Mouse (Mus musculus) adrenal gland, postnatal 4 days (tissue): ENCODE data around the gene Trpc5. TPM values are rescaled to one million over a fixed set of nuclear protein-coding genes. Genes with fewer than 3 reads are reported as not detected.

Experiments
- DNase-seq, 2 experiments: peaks; one replicate each; pipeline ENCODE4 v3.0.0; 2021 to 2022; ENCODE audit warnings: low spot score in 2 of 2, mixed read lengths in 2 of 2
- long read RNA-seq, 2 experiments: library from polyadenylated mRNA; stranded (forward); transcript quantifications; one replicate each; pipeline ENCODE4 v2.0.0; 2021
- total RNA-seq, 2 experiments: library from RNA; stranded (reverse); gene quantifications; 2 replicates each; pipeline ENCODE4 v1.2.3; 2021

The Trpc5 gene
- 1 to 10 TPM; 2.9 to 4.0 TPM for total RNA-seq
- long read RNA-seq, experiment 1: 0 reads
- long read RNA-seq, experiment 2, full-length matches to known transcripts: 1 of 1 reads
- long read RNA-seq, experiment 2, partial matches to known transcripts: 0 of 1 reads
- long read RNA-seq, experiment 2, other reads (novel, unspliced or antisense): 0 of 1 reads

DNA sequence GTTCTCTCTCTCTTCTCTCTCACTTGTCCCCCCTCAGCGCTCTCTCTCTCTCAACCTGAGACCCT is at the start of gene Trpc5:
TSS of gene Trpc5 (minus strand) at position 39 of the 65 bp plus-strand sequence.
- DNase-seq: no peak

DNA sequence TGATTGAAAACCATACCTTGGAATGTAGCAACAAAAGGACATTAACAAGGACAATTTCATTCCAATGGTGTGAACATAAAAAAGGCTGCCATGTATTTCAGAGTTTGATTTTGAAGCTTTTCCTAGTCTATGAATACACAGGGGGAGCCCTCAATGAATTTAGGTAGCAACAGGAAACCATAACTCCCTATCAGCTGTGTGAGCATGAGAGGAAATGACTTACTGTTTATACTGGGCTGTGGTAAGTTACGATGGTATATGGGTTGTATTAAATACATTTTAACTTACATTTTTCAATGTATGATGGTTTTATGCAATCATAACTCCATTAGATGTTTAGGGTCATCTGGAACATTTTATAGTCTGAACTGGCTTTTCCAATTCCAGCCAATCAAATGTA is 28.4 kb upstream of the Trpc5 start:
- DNase-seq: no peak

DNA sequence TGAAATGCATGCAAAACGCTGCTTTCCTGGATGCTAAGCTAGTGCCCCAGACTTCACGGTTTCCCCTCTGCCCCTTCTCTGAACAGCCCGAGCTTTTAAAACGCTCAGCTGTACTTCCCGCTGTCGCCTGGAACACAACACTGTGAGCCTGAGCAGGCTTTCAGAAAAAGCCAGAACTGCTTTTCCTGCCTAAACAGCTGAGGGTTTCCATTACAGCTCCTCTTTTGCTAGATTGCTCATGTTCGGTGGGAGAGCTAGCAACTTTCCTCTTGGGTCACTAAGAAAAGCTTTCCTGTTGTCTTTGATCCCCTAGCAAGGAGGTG is 1.8 kb upstream of the Trpc5 start:
- DNase-seq: no peak

DNA sequence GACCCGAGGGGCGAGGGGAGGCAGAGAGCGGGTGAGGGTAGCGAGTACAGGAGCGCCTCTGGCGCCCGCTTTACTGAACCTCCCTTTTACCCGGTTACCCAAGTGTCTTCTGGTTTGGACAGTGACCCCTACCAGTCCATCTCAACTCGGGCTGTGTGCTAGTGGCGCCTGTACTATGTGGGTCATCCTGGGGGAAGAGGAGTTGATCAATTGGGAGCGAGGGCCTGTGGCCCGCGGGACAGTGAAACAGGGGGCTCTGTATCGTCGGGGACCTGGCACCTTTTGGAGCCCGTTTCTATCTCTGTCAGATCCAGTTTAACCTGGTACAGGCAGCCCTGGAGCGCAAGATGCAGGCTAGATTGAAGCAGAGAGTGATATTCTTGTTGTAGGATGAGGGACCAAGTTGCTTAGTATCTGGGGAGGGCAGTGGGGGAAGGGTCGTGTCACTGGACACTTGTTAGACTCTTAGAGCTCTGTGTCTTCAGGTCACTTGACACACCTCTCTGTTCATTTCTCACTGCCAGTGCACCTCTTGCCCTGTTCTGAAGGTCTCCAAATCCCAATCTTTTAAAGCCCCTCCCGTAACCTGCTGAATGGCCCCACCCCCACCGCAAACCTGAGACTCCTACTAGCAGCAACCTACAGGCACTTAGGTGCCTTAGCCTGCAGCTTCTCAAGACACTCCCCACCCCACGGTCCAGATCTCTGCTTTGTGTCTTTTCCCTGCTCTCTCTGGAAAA is 1.3 kb upstream of the Trpc5 start:
- DNase-seq: no peak

DNA sequence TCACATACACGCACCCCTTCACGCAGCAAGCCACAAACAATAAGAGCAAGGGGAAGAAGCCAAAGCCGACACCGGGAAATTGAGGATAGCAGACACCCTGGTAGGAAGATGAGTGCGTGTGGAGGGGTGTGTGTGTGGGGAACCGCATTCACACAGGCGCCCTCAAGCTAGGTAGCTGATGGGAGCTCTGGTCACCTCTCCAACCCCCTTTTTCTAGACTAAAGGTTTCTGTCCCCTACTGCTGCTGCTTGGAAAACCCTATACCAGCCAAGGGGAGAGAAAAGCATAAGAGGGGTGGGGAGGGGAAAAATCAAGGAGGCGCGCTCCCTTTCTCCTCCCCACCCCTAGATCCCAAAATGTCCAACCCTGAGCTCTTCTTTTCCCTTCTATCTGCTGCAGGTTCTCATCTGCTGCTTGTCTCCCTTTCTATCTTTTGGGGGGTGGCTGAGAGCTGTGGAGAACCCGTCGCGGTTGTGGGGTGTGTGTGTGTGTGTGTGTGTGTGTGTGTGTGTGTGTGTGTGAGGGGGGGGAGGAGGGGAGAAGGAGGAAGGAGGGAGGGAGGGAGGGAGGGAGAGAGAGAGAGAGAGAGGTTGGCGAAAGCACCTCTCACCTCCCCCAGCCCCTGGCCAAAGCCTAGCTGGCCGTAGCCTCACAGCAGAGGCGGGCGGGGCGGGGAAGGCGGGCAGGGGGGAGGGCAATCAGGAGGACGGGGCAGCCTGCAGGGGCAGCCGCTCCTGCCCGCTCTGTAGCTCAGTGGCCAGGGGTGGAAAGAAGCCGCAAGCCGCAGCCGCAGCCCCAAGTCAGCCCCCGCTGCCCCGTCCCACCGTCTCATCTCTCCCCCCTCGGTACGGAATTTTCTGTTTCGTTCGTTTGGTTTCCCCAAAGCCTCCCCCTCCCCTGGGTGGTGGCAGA is 483 bp upstream of the Trpc5 start, which contains the start of gene Rtl4:
TSS of gene Rtl4 (plus strand) at position 701 of the 912 bp plus-strand sequence.
- DNase-seq: no peak

DNA sequence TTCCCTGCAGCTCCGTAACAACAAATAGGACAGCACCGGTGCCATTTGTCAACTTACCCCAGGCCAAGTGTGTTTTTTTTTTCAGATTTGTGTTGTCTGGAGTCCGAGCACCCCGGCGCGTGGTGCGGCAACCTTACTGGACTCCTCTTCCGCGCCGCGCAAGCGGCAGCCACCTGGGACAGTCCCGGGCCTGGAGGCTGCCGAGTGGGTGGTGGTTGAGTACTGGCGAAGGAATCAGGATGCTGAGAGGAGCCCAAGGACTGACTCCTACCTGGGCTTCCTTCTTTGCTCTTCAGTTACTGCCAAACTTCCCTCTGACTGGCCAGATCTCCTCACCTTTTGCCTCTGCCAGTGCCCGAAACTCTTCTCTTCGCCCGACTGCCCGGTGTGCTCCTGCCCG is 238 bp downstream of the Trpc5 start:
- no peak for DNase-seq

DNA sequence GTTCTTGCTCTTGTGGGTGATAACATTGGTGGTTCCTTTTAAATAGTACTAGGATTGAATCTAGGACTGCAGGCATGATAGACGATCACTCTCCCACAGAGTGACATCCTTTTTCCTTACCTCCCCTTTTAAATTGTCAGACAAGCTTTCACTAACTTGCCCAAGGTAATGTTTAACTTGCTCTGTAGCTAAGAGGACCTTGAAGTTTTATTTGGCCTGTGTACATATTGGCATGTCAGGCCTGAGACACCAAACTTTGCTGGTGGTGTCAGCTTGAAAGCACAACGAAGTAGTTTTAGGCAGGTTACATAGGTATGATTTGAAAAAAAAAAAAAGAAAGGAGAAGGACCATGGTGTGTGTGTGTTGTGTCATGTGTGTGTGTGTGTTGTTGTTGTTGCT is 35.8 kb downstream of the Trpc5 start:
- DNase-seq: no peak

DNA sequence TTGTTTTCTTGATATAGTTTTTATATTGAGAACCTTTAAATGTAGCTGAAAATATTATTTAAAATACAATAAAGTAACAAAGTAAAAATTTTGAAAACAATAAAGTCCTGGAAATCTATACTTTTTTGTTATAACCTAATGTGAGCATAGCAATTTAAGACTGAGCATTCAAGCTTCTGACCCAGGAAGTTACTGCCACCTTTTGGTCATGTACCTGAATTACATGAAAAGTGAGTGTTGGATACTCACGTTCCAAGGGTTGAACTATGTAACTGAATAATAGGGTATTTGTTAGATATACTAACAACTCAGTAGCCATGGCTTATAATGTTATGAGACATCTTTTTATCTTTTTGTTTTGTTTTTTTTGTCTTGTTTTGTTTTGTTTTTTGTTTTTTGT is 42.6 kb downstream of the Trpc5 start:
- DNase-seq: no peak

DNA sequence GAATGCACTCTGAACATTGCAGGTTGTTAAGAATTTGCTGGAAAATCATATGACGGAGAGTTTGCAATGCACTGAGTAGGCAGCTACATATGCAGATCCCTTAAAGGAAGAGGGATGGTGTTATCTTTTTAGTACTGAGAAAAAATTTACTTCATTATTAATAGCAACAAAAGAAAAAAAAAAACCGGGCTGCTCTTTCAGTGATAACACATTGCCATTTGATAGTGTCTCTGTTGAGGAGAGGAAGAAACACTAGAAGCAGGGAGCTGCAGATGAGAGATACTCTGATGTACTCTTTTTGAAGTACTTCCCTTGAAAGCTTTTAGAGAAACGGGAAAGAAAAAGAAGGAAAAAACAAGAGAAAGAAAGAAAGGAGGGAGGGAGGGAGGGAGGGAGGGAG is 43.2 kb downstream of the Trpc5 start:
- DNase-seq: no peak

DNA sequence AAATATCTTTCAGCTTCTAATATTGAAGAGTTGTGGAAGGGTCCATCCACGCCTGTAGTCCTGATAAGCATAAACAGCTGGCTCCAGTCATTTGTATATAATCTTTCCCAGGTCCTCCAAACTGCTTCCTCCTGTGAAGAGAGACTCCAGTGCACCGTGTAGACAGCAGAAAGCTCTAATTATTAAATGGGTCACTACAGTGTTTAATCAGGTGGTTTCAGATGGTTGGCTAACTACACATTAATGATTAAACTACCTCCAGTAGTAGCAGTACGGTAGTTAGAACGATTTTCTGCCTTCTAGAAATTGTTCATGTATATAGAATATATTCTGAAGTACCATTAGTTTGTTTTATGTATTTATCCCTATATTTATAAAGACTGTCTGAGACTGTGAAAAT is 75.2 kb downstream of the Trpc5 start:
- no peak for DNase-seq

DNA sequence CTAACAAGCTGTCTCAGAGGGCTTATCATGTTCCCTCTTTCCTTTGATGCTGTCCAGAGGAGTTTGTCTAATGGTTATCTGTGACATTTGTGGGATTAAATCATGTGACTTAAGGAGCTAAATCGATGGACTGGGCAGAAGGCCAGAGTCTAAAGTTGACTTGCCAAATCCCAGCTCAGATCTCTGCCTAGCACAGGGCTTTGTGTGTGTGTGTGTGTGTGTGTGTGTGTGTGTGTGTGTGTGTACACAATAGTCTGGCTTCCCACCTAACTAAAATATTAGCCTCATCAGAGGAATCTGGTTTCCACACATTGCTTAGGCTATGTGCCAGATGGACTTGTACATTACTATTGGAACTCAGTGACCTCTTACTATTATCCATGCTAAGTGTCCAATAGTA is 151.5 kb downstream of the Trpc5 start:
- DNase-seq: no peak

DNA sequence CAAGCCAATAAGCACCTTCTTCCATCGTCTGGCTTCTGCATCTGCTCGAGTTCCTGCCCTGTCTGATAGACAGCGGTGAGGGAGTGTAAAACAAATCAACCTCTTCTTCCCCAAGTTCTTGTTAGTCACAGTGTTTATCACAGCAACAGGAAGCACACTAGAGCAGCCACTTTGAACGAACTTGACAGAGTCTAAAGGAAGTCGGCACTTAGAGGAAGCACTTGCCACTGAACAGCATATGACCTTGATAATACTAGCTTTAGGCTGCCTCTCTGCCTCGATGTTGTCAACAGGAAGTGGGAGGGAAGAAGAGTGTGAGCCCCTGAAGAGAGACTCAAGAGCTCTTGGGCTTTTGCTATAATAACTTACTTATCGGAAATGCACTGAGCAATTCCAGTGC is 161.9 kb downstream of the Trpc5 start:
- DNase-seq: no peak

DNA sequence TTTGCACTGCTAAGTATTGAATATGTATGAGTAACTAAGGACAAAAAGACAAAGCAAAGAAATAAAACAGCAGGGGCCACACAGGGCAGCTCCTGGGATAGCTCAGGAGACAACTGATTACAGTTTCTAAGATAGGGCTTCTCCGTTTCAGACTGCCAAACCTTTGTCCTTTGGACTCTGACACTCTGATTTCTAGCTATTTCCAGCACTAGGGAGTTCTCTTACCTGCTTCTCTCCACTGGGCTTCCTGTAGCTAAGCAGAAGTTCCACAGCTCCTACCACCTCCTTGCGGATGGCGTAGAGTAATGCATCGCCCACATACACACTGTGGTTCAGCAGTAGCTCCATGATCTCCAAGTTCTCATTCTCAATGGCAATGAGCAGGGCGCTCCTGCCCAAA is 164.7 kb downstream of the Trpc5 start:
- no peak for DNase-seq

DNA sequence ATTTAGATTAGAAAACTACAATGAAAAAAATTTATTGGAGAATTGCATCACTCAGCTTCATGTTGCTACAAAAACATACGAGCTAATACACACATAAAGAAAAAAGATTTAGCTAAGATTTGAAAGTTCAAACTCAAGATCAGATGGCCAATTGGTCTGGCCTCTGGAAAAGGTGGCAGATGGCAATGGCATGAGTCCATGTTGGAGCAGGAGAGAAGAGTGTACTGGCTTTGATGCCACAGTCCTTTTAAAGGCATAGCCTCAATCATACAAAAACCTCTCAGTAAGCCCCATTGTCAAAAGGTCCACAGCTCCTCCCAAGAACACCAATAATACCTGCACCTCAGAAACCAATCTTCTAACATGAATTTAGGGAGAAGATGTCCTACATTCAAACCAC is 196.6 kb downstream of the Trpc5 start:
- DNase-seq: no peak

DNA sequence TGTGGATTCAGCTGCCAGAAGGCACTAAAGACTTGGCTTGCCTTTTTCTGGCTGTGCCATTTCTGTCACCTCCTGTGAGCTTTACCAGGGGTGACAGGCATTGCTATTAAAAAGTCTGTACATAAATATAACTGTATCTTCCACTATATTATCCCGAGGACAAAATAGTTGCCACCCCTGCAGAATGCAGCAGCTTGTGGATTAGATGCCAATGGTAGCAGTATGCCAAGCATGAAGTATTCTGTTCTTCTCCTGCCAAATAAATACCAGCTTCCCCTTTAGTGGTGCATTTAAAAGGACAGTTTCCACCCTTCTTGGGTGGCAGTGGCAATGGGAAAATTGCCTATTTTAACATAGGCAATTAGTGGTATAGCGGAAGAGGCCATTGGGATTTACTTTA is 223.6 kb downstream of the Trpc5 start:
- DNase-seq: no peak

DNA sequence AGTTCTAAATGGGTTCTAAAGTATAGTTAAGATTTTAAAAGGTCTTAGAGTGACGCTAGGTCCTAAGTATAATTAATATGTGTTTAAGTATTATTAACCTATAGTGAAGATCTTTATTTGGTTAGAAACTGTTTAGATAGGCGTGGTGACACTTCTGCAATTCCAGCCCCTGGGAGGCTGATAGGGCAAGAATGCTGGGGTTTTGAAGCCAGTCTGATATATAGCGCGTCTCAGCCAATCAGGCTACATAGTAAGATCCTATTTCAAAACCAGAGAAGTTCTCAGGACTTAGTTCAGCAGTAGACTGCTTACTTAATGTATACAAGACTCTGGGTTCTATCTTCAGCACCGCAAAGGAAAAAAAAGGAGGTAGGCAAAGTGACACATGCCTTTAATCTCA is 231.7 kb downstream of the Trpc5 start, which contains the start of gene Trpc5os:
TSS of gene Trpc5os (plus strand) at position 301 of the 400 bp plus-strand sequence.
- no peak for DNase-seq

DNA sequence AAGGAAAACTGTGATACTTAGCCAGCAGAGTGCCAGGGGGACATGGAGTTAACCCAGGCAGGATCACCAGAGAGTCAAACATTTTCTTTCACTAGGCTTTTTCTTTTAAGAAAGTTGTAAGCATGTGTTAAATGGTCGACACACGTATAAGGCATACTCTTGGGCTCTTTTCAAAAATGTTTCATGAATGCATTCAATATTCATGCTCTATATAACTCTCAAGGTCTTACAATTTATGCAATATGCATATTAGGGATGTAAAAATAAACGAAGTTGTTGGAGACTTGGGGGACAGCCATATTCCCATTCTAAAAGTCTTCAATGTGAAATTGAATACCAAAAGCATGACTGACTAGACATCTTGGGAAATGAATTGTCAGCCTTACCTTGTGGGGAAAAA is 264.1 kb downstream of the Trpc5 start:
- no peak for DNase-seq

DNA sequence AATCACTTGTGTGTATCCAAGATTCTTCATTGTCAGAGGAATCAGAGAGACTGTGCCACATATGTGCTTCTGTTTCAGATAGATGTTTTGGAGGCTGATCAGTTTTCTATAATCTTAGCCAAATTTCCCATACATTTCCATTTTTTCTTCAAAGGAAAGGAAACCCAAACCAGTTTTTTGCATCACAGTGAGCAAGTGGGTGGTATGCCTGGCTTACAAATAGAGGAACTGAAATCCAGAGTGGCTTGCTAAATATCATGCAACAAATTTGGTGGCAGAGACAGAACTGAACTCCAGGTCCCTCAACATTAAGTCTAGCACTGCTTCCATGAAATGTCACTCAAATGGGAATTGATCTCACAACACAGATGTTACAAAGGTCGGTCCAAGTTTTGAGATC is 266.9 kb downstream of the Trpc5 start:
- DNase-seq: no peak

DNA sequence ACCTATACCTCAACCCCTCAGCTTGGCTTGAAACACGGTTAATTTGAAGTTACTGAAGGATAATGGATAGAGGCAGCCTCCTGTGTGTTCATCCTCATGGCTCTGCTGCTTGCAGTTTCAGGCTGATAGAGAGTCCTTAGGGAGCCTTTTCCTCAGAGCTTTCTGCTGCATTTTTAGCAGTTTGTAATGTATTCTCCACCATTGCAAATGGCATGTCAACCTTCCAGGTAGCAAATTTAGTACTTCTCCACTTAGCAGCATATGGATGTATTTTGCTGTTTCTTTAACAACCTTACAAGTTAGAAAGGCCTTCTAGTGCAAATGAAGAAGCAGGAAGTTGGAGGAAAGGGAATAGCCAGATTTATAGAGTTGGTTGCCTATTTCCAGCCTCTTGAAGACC is 267.7 kb downstream of the Trpc5 start:
- DNase-seq: no peak

DNA sequence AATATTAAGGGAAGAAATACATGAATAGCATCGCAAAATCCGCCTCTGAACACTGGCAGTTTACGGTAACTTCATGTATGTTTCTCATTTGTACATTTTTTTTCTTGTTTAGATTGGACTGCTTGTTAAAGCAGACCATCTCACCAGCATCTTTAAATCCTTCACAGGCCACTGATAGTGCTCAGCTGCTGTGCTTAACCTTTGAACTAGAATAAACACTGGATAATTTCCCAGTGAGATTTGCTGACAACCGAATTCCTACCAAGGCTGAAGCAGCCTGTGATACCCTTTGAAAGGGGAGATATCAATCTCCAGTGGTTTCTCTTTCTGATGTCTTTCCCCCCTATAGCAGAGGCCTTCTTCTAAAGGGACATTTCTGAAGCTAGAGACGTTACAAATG is 279.9 kb downstream of the Trpc5 start:
- no peak for DNase-seq

DNA sequence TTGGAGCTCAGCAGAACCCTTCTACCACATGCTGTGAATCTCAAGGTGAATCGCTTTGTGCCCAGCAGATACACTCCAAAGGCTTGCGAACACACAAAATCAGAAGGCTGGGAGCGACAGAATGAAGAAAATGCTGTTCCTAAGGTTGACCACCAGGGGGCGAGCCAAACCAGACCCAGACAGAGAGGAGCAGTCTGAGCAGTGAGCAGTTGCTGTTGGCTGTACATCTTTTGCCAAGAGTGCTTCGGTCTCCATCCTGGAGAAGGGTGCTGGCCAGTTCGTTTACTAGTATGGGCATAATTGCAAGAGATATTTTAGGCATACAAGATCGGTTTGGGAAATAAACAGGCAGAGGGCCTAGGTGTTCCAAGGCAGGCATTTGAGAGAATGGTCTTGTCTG is 284.5 kb downstream of the Trpc5 start:
- peak; percentile 13 to 26 for DNase-seq

DNA sequence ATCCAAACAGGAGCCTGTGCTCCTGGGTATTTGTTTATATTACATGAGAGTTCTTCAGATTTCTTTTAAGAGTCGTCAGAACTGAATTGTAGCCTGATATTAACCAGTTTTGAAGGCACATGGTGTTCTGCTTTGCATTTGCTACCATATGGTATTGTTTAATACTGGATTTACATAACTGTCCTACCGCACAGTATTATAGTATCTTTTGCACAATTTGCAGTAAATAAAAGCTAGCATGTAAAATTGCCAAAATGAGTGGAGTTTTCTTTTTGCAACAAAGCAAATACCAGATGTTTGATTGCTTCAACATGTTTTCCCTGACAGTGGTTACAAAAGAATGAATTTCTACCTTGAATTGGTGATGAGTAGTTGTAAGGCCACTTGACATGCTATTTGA is 313.8 kb downstream of the Trpc5 start:
- DNase-seq: no peak

DNA sequence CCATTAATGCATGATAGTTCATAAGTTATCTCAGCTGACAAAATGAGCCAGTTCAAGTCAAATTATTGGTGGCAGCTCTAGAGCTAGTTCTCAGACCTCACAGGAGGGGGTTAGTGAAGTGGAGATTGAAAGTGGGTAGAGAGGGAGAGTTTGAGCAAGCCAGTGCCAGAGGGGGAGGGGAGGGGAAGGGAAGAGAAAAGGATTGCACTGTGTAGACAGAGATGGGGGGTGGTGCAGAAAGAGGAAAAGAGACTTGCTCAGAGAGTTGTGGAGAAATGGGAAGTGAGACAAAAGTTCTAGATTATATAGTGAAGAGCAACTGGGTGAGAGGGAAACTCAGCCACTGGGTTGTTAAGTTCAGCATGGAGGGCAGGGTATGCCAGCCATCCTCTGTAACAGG is 349.6 kb downstream of the Trpc5 start:
- DNase-seq: no peak
